In genomic region chr13:103363181-103363580, GRCm38 (mm10) we compare ENCODE assay signal across 25 mouse cellular contexts. TPM values are rescaled to one million over a fixed set of nuclear protein-coding genes. Genes with fewer than 3 reads are reported as not detected.
DNase-seq lines count a peak whose midpoint lies in the region; ATAC-seq and TF ChIP-seq lines count a peak whose summit lies in the region.
"Had no signal": no experiment of that assay in that cellular context is flagged by ENCODE, and none has a peak within 500 bp of the region (broad histone marks: within the 10 kb centered on the region; RNA-seq: fewer than 3 reads in every experiment).

No protein-coding gene starts in this region.

- no peak overlapping the region for H3K4me3 ChIP-seq in kidney, postnatal 0 days (replicated peaks; ENCODE audit: low read depth, low read length)
- no peak overlapping the region for H3K4me3 ChIP-seq in hindbrain, embryonic 13.5 days
- H3K4me3 ChIP-seq in lung, adult 2 months (replicated peaks; ENCODE audit: extremely low read depth, low read depth, low read length): no peak overlapping the region

- H3K27me3 ChIP-seq in kidney, postnatal 0 days (ENCODE audit: insufficient read depth, low read length): no peaks in the 10 kb centered on the region
- H3K27me3 ChIP-seq in hindbrain, embryonic 13.5 days: no peaks in the 10 kb centered on the region
- H3K27me3 ChIP-seq: CH12.LX, Patski had no signal

- 35% methylated on average over 10 of the region's 10 CpGs for WGBS in kidney, postnatal 0 days
- WGBS in hindbrain, embryonic 13.5 days: 84% methylated on average over 10 of the region's 10 CpGs
- WGBS in lung, adult 2 months: 73% methylated on average over 10 of the region's 10 CpGs

- no peak overlapping the region for H3K9ac ChIP-seq in kidney, postnatal 0 days (ENCODE audit: low read depth, low read length)
- no peak overlapping the region for H3K9ac ChIP-seq in hindbrain, embryonic 13.5 days

- H3K9me3 ChIP-seq in kidney, postnatal 0 days (replicated peaks; ENCODE audit: low read length): no peaks in the 10 kb centered on the region
- no peaks in the 10 kb centered on the region for H3K9me3 ChIP-seq in hindbrain, embryonic 13.5 days
- H3K9me3 ChIP-seq: G1E had no signal

- no peak for ATAC-seq in kidney, postnatal 0 days (replicated peaks; ENCODE audit: low FRiP score, low read depth)
- ATAC-seq in activated CD4-positive, CD25-positive, alpha-beta regulatory T cell, adult 4 months: no peak
- ATAC-seq in hindbrain, embryonic 13.5 days (ENCODE audit: low FRiP score): no peak
- ATAC-seq: CD4-positive, CD25-positive, alpha-beta regulatory T cell, adult 4 months; Patski had no signal

- TF ChIP-seq POLR2A in lung, adult 2 months (IDR thresholded peaks at IDR 0.05; ENCODE audit: borderline replicate concordance, extremely low read depth, low read depth, low read length): no peak

- peak; percentile 12 for DNase-seq in kidney, postnatal 0 days (ENCODE audit: low spot score)
- no peak for DNase-seq in kidney, adult 18-20 months
- DNase-seq in ES-CJ7 (ENCODE audit: low read depth, low spot score) (peak; percentile 59), R1 (ENCODE audit: low read depth, low spot score) (peak; percentile 87), ZHBTc4 (ENCODE audit: low read depth, low spot score) (peak; percentile 74)
- no peak for DNase-seq in lung, adult 2 months
- DNase-seq: adrenal gland, adult 2 months; adrenal gland, adult 8-10 months; adrenal gland, postnatal 10 days; adrenal gland, postnatal 14 days; adrenal gland, postnatal 25 days; adrenal gland, postnatal 36 days; B cell, adult 2 months; cerebellum, adult 11 months; cerebellum, adult 11-12 months; cerebellum, adult 18-20 months; cerebellum, adult 2 months; cerebellum, adult 8-10 months; cerebellum, adult 9-10 months had no signal

- no peak overlapping the region for H3K27ac ChIP-seq in kidney, postnatal 0 days
- no peak overlapping the region for H3K27ac ChIP-seq in hindbrain, embryonic 13.5 days

- H3K4me1 ChIP-seq in kidney, postnatal 0 days (replicated peaks; ENCODE audit: insufficient read depth, low read length): no peaks in the 10 kb centered on the region
- H3K4me1 ChIP-seq in hindbrain, embryonic 13.5 days (replicated peaks): no peaks in the 10 kb centered on the region
- H3K4me1 ChIP-seq in lung, adult 2 months (ENCODE audit: control insufficient read depth, insufficient read depth, low read length): no peaks in the 10 kb centered on the region

- TF ChIP-seq CTCF in kidney, postnatal 0 days (IDR thresholded peaks at IDR 0.05; ENCODE audit: low read depth): no peak
- TF ChIP-seq CTCF in lung, adult 2 months (IDR thresholded peaks at IDR 0.05; ENCODE audit: insufficient read depth, low read length): no peak

- no peaks in the 10 kb centered on the region for H3K36me3 ChIP-seq in kidney, postnatal 0 days (ENCODE audit: insufficient read depth, low read length)
- no peaks in the 10 kb centered on the region for H3K36me3 ChIP-seq in hindbrain, embryonic 13.5 days
- H3K36me3 ChIP-seq: G1E had no signal

- no peak overlapping the region for H3K4me2 ChIP-seq in kidney, postnatal 0 days (ENCODE audit: low read length)
- no peak overlapping the region for H3K4me2 ChIP-seq in hindbrain, embryonic 13.5 days

RNA-seq across cellular contexts. Expression of gene Mast4, which starts 28.9 kb away (rescaled TPM):
- polyA plus RNA-seq in kidney, postnatal 0 days (2015; fragmentation: Nextera tagmentation; extraction: Ambion mirVana): 10.6 and 12.7 TPM in 2 replicates
- 10 to 100 TPM; 10.1 to 13.1 TPM for polyA plus RNA-seq in activated CD4-positive, CD25-positive, alpha-beta regulatory T cell, adult 4 months (2017; shearing (Covaris generic))
- 29.7 and 38.2 TPM in 2 replicates for polyA plus RNA-seq in hindbrain, embryonic 13.5 days (2015; fragmentation: Nextera tagmentation; extraction: Ambion mirVana)
- polyA plus RNA-seq in lung, adult 2 months (2012; rRNA removed): 9.6 and 14.9 TPM in 2 replicates

Comparison
In these comparisons a context has a peak if more than half of its experiments do, and no peak if none do; other contexts are left out.
1. DNase-seq: peak in kidney, postnatal 0 days (single experiment), ES-CJ7 (single experiment), R1 (single experiment) and ZHBTc4 (single experiment); none in kidney, adult 18-20 months (single experiment) and lung, adult 2 months (single experiment).